Mouse (Mus musculus): Measurements from ENCODE around the gene Tbxas1.

Gene Tbxas1

DNA sequence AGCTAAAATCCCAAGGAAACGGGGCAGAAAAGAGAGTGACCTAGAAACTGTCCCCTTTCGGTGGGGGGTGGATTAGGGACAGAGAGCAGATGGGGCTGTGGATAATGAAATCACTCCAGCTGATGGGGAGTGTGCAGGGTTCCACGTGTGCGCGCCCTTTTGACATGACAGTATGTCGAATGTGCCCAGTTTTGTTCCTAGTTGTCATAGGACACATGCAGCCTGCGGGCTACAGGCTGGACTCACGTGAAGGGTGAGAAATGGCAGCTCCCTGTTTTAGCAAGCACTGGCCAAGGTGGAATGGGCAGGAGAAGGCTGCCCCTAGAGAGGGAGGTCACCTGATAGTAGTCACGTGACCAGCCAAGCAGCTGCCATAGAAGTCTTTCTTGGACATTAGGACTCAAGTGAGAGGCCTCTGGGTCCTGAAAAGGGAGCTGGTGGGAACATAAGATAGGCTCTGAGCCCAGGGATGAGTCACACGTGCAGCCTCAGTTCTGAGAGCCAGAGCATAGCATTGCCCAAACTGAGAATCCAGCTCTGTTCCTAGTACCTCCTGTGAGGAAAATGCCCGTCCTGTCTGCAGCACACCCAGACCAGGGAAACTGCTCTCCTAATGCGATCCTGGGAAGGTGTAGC is 85.7 kb downstream of the Tbxas1 start:
- peak; percentile 14 to 32 for DNase-seq (ENCODE audit: low spot score in 2 of 2)

DNA sequence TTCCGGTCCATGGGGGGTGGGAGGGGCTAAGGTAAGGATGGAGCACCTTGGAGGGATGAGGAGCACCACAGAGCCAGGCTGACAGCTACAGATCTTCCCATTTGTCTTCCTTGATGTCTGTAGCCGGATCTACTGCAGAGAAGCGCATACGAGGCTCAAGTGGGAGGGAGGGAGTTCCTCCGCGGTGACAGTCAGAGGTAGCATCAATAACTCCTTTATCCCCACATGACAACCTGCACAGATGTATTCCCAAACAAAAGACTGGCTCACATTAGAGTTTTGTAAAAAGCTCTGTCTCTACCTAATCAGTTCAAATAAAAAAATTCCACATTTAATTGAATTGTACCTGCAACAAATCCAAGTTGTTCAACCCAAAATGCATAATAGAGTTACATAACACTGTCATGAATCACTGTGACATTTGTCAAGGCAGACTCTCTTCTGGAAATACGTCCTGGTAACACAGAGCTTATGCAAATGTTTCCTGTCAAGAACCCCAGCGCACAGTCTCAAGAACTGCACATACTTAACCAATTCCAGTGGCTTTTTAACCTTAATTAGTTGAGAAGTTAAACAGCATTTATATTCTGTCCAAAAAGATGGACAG is 86.3 kb downstream of the Tbxas1 start:
- DNase-seq (ENCODE audit: low spot score in 2 of 2), result peak in 1 of 2 experiments; percentile 5

DNA sequence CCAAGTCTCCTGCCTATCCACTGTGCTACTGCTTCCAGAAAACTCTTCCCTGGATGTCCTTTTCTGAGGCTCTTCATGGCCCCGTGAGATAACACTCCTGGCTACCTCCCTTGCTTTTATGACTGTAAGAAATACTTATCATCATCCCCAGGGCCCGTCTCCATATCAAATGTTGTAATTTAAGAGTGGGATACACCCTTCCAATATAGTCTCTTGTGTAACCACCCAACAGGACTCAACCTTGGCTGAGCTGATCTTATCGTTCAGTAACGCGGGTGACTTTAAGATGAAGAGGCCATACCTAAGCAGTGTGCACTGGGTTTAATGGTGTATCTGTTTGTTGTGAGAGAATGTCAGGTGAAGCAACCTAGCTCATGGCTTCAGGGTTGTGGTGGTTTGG is 91.6 kb downstream of the Tbxas1 start:
- no peak for DNase-seq (ENCODE audit: low spot score in 2 of 2)

DNA sequence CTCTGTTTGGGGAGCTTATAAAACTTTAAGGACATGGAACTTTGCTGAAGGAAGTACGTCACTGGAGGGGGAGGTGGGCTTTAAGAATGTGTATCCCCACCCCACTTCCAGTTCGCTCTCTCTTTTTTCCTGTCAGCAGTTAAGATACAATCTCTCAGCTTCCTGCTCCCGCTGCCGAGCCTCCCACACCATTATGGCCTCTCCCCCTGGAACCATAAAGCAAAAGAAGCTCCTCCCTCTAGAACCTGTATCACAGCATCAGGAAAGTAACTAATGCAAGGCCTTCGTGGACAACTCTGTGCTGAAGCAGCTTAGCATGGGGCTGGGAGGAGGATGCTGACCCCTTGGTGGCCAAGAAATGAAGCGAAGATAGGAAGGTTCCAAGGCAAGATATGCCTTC is 92.1 kb downstream of the Tbxas1 start:
- DNase-seq (ENCODE audit: low spot score in 2 of 2), result no peak

DNA sequence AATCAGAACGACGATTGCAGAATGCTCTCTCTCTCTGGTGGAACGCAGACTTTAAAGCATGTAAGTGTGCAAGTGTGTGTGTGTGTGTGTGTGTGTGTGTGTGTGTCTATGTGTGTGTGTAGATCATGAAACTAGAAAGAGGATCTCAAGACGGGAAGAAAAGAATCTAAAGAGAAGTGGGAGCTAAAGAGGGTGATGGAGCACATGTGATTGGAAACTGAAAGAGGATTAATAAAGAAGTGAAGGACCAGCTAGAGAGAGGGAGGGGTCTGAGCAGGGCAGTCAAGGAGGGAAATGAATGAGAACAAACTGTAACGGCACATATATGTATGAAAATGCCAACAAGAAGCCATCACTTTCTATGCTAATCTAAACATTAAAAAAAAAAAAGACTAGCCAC is 92.8 kb downstream of the Tbxas1 start:
- no peak for DNase-seq (ENCODE audit: low spot score in 2 of 2)

DNA sequence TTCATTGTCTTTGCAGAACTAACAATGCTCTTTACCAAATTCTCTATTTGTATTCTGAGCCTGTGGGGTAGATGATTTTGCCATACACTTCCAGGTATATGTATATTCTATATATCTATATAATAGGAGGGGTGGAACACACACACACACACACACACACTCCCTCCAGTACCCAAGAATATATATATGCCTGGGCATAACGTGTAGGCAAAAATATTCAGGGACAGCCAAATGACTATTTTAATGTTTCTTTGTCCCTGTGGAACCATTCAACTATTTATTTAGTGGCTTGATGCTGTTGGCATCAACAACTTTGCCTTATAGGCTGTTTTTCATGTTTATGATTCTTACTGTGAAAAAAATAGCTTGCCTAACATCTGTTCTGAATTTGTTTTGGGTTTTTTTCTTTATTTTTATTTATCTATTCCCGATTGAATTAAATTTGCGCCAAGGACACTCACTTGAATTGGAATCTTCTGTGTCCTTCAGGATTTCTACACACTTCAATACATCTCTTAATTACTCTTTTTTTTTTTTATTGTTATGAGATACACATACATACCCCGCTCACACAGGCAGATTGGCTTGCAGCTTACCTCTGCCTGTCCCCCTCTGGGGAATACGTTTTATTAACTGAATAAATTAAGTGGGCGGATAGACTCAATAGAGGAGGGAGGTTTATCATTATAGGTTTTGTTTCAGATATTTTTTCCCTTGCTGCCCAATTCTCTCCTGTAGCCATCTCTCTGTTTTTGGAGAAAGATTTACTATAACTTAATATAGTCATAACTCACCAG is 94.9 kb downstream of the Tbxas1 start:
- no peak for DNase-seq (ENCODE audit: low spot score in 2 of 2)

DNA sequence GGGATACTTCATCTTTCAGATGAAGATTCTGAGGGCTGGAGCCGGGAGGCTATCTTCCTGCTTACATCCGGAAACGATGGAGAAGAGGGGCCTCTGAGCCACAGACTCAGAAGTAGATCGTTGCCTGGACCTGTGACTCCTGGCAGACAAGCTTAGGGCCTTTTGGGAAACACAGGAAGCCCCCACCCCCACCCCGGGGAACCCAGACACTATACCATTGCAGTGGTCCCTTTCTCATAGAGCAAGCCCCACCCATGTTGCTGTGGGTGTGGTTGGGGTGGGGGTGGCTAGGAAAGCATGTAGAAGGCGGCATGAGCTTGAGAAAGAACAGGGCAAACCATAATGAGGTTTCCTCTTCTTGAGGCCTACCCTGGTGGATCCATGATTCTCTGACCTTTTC is 95.6 kb downstream of the Tbxas1 start:
- DNase-seq (ENCODE audit: low spot score in 2 of 2), result no peak

DNA sequence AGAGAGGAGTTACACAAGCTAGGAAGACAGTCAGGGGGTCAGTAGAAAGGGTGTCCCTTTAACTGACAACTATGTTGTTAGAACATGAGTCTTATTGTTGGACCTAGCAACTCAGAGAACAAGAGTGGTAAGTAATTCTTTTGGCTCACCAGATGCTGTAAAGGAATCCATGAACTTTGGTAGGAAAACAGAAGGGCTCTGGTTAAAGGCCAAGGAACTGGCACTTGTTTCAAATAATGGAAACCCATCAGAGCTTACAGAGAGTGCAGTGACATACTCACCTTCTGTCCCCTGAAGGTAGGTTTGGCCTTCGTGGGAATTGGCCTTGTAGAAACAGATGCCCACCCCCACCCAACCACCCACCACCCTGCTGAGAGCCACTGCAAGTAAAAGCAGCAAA is 97.6 kb downstream of the Tbxas1 start:
- DNase-seq (ENCODE audit: low spot score in 2 of 2), result no peak

DNA sequence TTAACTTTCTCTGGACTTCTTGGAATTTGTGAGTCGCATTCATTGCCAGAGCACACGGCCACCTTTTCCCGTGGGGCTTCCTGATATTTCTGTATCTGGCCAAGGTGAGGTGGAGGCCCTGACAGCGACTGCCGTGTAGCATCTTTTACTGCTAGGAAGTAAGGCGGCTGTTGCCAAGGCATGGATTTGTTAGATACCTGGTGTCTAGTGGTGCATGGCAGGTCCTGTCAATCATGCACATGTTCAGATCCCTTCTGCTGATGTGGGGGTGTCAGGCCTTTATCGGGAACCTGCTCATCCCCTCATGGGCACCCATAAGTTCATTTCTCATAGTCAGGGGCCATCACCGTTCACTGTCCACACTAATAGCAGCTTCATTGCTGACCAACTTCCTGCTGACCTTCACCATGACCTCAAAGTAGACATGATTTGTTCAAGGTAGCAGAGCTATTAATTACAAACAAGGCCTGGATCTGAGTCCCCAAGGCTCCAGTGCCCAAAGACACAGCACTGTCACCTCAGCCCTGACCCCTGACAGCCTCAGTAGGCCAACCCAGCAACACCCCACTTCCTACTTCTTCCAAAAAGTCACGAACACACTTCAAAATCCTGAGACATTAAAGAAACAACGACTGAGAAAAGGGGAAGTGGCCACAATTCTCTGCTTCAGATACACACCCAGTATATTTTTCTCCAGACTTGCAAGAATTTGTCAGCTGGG is 98.4 kb downstream of the Tbxas1 start:
- DNase-seq (ENCODE audit: low spot score in 2 of 2), result no peak

DNA sequence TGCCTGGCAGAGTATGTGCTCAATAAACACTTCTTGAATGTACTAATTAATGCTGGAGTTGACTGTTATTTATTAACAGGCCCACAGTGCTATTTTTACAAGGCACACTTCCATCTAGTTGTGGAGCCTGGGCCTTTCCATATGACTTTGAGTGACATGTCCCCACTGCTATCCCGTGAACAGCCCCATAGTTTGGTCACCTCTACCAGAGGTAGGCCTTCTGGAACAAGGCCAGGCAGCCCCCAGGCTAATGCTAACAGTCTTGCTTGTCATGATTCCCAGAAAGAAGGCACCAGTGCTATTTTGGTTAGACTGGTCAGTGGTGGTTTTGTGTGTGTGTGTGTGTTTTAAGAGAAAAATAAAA is 98.9 kb downstream of the Tbxas1 start:
- no peak for DNase-seq (ENCODE audit: low spot score in 2 of 2)

DNA sequence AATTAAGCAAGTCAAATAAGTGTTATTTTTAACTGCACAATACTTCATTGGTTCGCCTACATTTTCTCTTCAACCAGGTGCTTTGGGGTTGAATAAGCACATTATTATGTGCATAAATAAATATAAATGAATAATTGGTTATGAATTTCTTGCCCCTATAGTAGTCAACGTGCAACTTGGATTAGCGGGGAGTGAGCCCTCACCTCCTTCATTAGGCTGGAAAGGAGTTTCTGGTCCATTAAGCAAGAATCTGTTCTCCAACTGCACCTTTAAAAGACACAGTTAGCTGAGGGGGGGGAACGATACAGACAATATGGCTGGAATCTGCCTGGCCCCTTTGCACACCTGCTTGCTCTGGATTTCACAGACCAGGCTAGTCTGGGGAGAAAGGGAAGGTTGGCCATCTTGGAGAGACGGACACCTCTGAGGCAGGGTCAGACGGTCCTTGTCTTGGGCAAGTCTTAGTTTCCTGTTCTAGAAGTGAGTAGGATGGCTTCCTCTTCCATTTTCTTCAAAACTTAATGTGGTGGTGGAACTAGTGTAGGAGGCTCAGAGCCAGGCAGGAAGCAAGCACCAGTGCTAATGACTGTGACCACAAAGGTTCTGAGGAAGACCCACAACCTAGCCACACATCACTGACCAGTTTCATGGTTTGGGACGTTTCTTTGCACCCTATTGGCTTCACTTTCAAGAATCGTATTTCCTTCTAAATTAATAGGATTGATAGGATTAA is 99.5 kb downstream of the Tbxas1 start:
- no peak for DNase-seq (ENCODE audit: low spot score in 2 of 2)

DNA sequence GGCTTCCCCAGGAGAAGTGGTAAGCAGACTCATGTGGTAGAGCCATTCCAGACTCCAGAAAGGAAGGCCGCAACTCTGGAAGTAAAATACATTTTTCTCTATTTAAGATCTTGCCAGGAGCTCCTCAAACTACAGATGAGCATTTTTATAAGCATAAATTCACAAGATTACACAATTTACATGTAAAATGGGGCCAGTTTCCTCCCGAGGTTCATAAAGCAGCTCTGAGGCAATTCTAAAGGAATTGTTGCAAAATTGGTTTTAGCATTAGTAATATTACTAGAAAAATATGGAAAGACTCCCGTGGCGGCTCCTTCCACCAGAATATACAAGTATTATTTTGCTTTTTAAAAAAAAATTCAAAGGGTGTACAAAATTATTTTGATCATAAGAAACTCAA is 100.7 kb downstream of the Tbxas1 start:
- no peak for DNase-seq (ENCODE audit: low spot score in 2 of 2)

DNA sequence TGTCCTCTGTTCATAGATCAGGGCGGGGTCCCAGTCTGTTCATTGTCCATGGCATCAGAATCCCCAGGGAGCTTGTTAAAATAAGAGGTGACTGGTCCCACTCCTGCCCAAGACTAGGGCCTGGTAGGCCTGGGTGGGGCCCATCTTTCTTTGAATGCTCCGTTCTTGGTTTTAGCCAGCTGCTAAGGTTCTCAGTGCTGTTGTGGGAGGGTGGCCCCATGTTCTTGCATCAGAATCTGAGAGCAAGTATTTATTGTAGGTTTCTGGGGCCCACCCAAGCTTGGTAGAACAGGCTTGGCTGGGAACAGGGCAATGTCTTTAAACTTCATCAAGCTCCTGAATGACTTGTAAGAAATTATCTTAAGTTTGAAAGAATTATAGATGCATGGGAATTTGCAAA is 101.2 kb downstream of the Tbxas1 start:
- no peak for DNase-seq (ENCODE audit: low spot score in 2 of 2)

DNA sequence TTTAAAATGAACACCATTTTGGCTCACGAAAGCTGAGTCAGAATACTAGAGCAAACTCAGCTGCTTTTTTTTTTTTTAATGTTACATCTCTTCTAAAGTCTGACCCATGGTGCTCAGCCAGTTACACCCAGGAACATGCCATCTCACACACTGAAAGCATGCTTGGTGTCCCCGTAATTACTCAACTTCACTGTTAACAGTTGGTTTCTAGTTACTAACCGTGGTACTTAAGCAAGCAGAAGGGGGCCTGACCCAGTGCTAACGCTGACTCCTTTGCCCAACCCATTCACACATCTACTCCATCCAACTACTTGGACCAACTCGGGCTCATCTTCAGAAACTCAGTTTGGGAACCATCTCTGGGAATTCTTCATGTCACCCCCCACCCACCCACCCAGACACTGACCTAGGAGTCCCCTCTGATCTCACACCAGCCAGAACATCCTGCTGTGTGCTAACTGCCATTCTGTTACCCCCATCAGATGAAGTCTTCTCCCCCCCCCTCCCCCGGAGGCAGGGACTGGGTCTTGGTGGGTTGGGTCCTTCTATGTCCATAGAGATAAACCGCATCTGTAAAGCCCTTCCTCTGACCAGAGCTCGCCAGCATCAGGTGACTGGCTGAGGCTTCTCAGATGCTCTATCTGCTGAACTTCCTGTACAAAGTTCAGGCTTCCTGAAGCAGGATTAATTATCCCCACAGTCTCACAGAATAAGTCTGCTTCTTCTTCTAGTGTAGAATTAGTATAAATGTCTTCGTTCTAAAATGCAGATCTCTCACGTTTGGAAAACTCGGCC is 105.9 kb downstream of the Tbxas1 start:
- DNase-seq (ENCODE audit: low spot score in 2 of 2), result no peak

DNA sequence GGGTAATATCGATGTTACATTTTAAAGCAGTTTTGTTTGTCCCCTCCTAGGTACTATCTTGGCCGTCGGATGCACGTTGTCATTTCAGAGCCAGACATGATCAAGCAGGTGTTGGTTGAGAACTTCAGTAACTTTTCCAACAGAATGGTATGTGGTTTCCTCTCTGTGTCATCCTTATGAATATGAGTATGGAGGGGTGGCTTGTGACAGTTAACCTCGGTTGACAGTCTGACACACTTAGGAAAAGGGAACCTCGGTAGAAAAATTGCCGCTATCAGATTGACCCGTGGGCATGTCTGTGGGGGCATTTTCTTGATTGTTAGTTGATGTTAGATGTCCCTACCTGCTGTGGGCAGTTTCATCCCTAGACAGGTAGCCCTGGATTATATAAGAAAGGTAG is 106.9 kb downstream of the Tbxas1 start:
- no peak for DNase-seq (ENCODE audit: low spot score in 2 of 2)

DNA sequence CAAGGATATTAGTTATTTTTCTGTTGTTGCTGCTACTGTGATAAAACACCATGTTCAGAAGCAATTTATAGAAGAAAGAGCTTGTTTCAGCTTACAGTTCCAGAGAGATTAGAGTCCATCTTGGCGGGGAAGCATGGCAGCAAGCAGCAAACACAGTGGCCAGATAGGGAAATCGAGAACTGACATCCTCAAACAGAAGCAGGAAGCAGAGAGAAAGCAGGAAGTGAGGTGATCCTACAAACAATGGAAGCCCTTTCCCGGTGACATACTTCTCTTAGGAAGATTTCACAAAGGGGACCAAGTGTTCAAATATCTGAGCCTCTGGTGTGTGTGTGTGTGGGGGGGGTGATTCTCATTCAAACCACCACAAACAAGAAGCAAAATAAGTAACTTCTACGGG is 107.5 kb downstream of the Tbxas1 start:
- no peak for DNase-seq (ENCODE audit: low spot score in 2 of 2)

DNA sequence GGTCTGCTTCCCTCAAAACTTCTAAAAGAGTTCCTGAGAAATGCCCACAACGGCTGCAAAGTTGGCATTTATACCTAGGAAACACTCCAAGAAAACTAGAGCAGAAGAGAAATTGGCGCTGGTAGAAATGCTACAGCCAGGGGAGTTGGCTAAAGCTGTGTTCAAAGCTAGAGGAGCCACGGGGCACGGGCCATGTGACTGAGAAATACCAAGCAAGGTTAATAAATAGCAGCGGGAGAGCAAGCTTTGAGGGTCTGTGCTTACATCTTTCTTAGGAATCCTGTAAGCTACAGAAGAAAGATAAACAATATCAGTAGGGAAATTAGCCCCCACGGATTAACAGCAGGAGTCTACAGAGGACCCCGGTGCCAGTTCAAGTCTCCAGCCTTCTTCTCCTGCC is 107.9 kb downstream of the Tbxas1 start:
- no peak for DNase-seq (ENCODE audit: low spot score in 2 of 2)

DNA sequence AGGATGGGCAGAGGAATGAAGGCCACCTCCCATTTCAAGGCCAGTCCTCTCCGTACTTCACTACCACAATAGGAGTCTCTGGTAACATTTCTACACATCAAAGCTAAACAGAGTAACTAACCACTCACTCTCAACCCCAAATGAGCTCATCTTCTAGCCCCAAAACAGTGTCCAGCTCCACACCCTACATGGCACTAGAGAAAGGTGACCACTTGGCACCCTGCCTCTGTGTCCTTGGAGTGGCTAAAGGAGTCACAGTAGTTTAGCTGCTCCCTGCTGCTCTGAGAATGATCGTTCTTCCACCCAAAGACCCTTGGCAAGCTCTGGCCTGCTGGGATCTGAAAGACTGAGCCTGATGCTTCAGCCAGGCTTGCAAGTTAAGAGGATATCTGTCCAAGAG is 109.4 kb downstream of the Tbxas1 start:
- no peak for DNase-seq (ENCODE audit: low spot score in 2 of 2)

DNA sequence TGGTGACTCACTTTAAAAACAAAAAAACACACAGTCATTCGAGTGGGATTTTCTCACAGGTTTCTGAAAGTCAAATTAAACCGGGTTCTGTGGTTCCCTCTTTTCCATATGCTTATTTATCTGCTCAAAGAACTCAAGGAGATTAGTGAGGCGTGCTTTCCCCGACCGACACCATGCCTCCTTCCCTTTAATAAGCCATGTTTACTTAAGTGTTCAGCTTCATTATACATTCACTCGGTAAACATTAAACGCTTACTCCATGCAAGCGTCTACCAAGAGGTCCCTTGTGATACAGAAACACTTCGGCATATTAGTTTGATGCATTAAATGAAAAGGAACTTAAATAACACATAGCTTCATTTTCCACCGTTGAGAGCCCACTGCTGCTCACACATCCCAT is 111.4 kb downstream of the Tbxas1 start:
- DNase-seq (ENCODE audit: low spot score in 2 of 2), result no peak

DNA sequence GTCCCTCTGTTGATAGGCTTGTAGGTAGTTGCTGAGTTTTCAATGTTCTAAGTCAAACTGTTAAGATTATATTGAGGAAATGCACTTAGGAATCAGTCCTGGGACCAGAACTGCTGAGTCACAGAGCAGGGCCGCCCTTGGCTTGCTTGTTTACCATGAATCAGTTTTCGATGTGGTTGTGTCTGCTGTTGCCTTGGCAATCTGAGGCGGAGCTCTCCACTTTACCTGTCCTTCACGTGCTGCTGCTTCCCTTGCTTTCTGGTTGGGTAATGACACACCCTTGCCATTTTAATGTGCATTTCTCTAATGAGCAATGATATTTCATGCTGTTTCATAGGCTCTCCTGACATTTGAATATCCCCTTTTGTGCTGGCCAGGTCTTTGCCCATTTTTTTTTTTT is 116.8 kb downstream of the Tbxas1 start:
- DNase-seq (ENCODE audit: low spot score in 2 of 2), result no peak

DNA sequence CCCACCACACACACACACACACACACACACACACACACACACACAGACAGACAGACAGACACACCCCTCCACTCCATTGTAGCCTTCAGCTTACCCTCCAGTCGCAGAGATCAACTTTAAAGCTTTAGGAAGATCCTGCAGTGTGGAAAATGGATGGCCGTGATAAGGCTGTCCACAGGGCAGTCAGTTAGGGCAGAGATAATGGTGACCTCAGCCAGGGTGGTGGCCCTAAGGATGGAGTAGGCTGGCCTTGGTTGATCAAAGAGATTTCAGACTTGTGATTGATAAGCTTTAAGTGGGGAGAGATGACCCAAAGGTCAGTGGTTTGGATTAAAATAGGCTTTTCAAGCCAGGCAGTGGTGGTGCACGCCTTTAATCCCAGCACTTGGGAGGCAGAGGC is 120.6 kb downstream of the Tbxas1 start:
- no peak for DNase-seq (ENCODE audit: low spot score in 2 of 2)
